Mouse (Mus musculus) megakaryocyte, embryonic 14.5 days (primary cell): Measurements from ENCODE around the gene Gm20388.

ENCODE experiments used
- FLI1 ChIP-seq: IDR thresholded peaks from 2 replicates; pipeline ENCODE4 v1.6.1; 2012; ENCODE audit warnings: low read length, inconsistent platforms, mixed read lengths
- GATA1 ChIP-seq: IDR thresholded peaks from 3 replicates; pipeline ENCODE4 v1.6.1; 2012; ENCODE audit warnings: mixed read lengths, low read length, inconsistent platforms, borderline replicate concordance

GRCm38 (mm10) chr8:120520707-120521590 is 610.3 kb downstream of the Gm20388 start:
- no peak for TF ChIP-seq GATA1
- no peak for TF ChIP-seq FLI1
